Mouse (Mus musculus) MEL (cell line): ENCODE data around the gene Daglb. TPM values are rescaled to one million over a fixed set of nuclear protein-coding genes. Genes with fewer than 3 reads are reported as not detected.

Experiments used
- DNase-seq: peaks from one replicate; pipeline ENCODE4 v3.0.0; 2011; ENCODE audit warnings: low read depth, low spot score
- H3K27ac ChIP-seq: 2 replicates; pipeline ENCODE4 v1.5.1; 2012; ENCODE audit warnings: low read depth, mild to moderate bottlenecking, control low read depth, low read length, moderate library complexity; ENCODE audit not compliant: control insufficient read depth
- H3K27me3 ChIP-seq, 2 experiments: fragments of 150-350 bp in 1 of 2; sonication (generic) in 1 of 2; 2 replicates each; pipeline ENCODE4 v1.6.1; 2012; ENCODE audit warnings: low read length in 2 of 2, mild to moderate bottlenecking in 2 of 2, improper control_type of control experiment in 1 of 2, moderate library complexity in 1 of 2; ENCODE audit not compliant: insufficient read depth in 2 of 2, control insufficient read depth in 1 of 2
- H3K36me3 ChIP-seq, 2 experiments: 2 replicates each; pipeline ENCODE4 v1.6.1; 2012 to 2014; ENCODE audit warnings: low read length in 2 of 2, improper control_type of control experiment in 1 of 2, inconsistent platforms in 1 of 2, mild to moderate bottlenecking in 1 of 2; ENCODE audit not compliant: insufficient read depth in 2 of 2, control insufficient read depth in 1 of 2
- H3K4me1 ChIP-seq, 2 experiments: fragments of 150-350 bp in 1 of 2; sonication (generic) in 1 of 2; 2 replicates each; pipeline ENCODE4 v1.6.1; 2012; ENCODE audit warnings: low read length in 2 of 2, improper control_type of control experiment in 1 of 2, mild to moderate bottlenecking in 1 of 2; ENCODE audit not compliant: insufficient read depth in 2 of 2, control insufficient read depth in 1 of 2
- H3K4me3 ChIP-seq, 2 experiments: fragments of 150-350 bp in 1 of 2; sonication (generic) in 1 of 2; 2 replicates each; pipeline ENCODE4 v1.5.1; 2012; ENCODE audit warnings: low read depth in 2 of 2, low read length in 2 of 2, mild to moderate bottlenecking in 2 of 2, moderate library complexity in 2 of 2, control low read depth in 1 of 2, improper control_type of control experiment in 1 of 2; ENCODE audit not compliant: control insufficient read depth in 1 of 2, insufficient read depth in 1 of 2
- H3K79me2 ChIP-seq: 2 replicates; pipeline ENCODE4 v1.6.1; 2012; ENCODE audit warnings: mild to moderate bottlenecking, low read length, moderate library complexity; ENCODE audit not compliant: control insufficient read depth, poor library complexity, insufficient read depth
- H3K9ac ChIP-seq: 2 replicates; pipeline ENCODE4 v1.6.1; 2012; ENCODE audit warnings: low read depth, mild to moderate bottlenecking, control low read depth, low read length, moderate library complexity; ENCODE audit not compliant: control insufficient read depth, poor library complexity, severe bottlenecking
- H3K9me3 ChIP-seq: fragments of 150-350 bp; sonication (generic); replicated peaks from 2 replicates; pipeline ENCODE4 v1.6.1; 2012; ENCODE audit warnings: mild to moderate bottlenecking, low read length, improper control_type of control experiment, moderate library complexity; ENCODE audit not compliant: insufficient read depth
- CHD1 ChIP-seq: IDR thresholded peaks from 2 replicates; pipeline ENCODE4 v1.6.1; 2012; ENCODE audit warnings: low read depth, mild to moderate bottlenecking, inconsistent platforms, low read length, improper control_type of control experiment
- CHD2 ChIP-seq: IDR thresholded peaks from 2 replicates; pipeline ENCODE4 v1.6.1; 2011; ENCODE audit warnings: low read length, improper control_type of control experiment
- CTCF ChIP-seq, 3 experiments: IDR thresholded peaks in 2 of 3; conservative IDR thresholded peaks in 1 of 3; 2 replicates each; pipeline ENCODE4 v1.5.1; 2011 to 2012; ENCODE audit warnings: low read length in 3 of 3, low read depth in 2 of 3, mild to moderate bottlenecking in 2 of 3, improper control_type of control experiment in 1 of 3, inconsistent platforms in 1 of 3, mixed read lengths in 1 of 3, moderate library complexity in 1 of 3; ENCODE audit not compliant: control insufficient read depth in 1 of 3, insufficient read depth in 1 of 3, poor library complexity in 1 of 3, severe bottlenecking in 1 of 3
- E2F4 ChIP-seq: IDR thresholded peaks from 2 replicates; pipeline ENCODE4 v1.6.1; 2011; ENCODE audit warnings: low read depth, low read length, improper control_type of control experiment, borderline replicate concordance
- ELF1 ChIP-seq: IDR thresholded peaks from 2 replicates; pipeline ENCODE4 v1.6.1; 2014; ENCODE audit warnings: low read depth, mild to moderate bottlenecking, inconsistent platforms, low read length, improper control_type of control experiment, moderate library complexity
- EP300 ChIP-seq, 2 experiments: IDR thresholded peaks; 2 replicates each; pipeline ENCODE4 v1.6.1; 2011; ENCODE audit warnings: improper control_type of control experiment in 2 of 2, low read length in 2 of 2, low read depth in 1 of 2, mild to moderate bottlenecking in 1 of 2
- ETS1 ChIP-seq: IDR thresholded peaks from 2 replicates; pipeline ENCODE4 v1.6.1; 2012; ENCODE audit warnings: low read depth, mild to moderate bottlenecking, inconsistent platforms, low read length, improper control_type of control experiment, moderate library complexity
- GABPA ChIP-seq: IDR thresholded peaks from 2 replicates; pipeline ENCODE4 v1.6.1; 2012; ENCODE audit warnings: low read depth, mild to moderate bottlenecking, inconsistent platforms, low read length, improper control_type of control experiment, moderate library complexity
- GATA1 ChIP-seq: IDR thresholded peaks from 2 replicates; pipeline ENCODE4 v1.6.1; 2011; ENCODE audit warnings: low read depth, low read length, improper control_type of control experiment
- KAT2A ChIP-seq: conservative IDR thresholded peaks from 2 replicates; pipeline ENCODE4 v1.6.1; 2012; ENCODE audit warnings: low read depth, low read length, improper control_type of control experiment, inconsistent platforms
- MAFK ChIP-seq: IDR thresholded peaks from 2 replicates; pipeline ENCODE4 v1.6.1; 2011; ENCODE audit warnings: low read depth, mild to moderate bottlenecking, low read length, improper control_type of control experiment, borderline replicate concordance
- MAX ChIP-seq: IDR thresholded peaks from 2 replicates; pipeline ENCODE4 v1.6.1; 2011; ENCODE audit warnings: low read length, improper control_type of control experiment
- MEF2A ChIP-seq: IDR thresholded peaks from 2 replicates; pipeline ENCODE4 v1.6.1; 2014; ENCODE audit warnings: low read depth, mild to moderate bottlenecking, inconsistent platforms, low read length, improper control_type of control experiment; ENCODE audit not compliant: poor library complexity, insufficient replicate concordance, severe bottlenecking; ENCODE audit errors: extremely low read depth
- MXI1 ChIP-seq: IDR thresholded peaks from 2 replicates; pipeline ENCODE4 v1.6.1; 2011; ENCODE audit warnings: mild to moderate bottlenecking, low read depth, low read length, improper control_type of control experiment
- MYC ChIP-seq: IDR thresholded peaks from 2 replicates; pipeline ENCODE4 v1.6.1; 2011; ENCODE audit warnings: low read depth, mild to moderate bottlenecking, low read length, improper control_type of control experiment, moderate library complexity
- NRF1 ChIP-seq: IDR thresholded peaks from 2 replicates; pipeline ENCODE4 v1.6.1; 2014; ENCODE audit warnings: low read depth, mild to moderate bottlenecking, inconsistent platforms, low read length, improper control_type of control experiment, moderate library complexity; ENCODE audit not compliant: poor library complexity, insufficient read depth, severe bottlenecking
- POLR2A ChIP-seq, 2 experiments: IDR thresholded peaks; 2 replicates each; pipeline ENCODE4 v1.6.1; 2011 to 2012; ENCODE audit warnings: low read length in 2 of 2, mild to moderate bottlenecking in 2 of 2, control low read depth in 1 of 2, improper control_type of control experiment in 1 of 2, low read depth in 1 of 2, moderate library complexity in 1 of 2; ENCODE audit not compliant: control insufficient read depth in 1 of 2, insufficient read depth in 1 of 2, poor library complexity in 1 of 2
- POLR2AphosphoS2 ChIP-seq: IDR thresholded peaks from 2 replicates; pipeline ENCODE4 v1.6.1; 2011; ENCODE audit warnings: low read length, improper control_type of control experiment
- RAD21 ChIP-seq: IDR thresholded peaks from 2 replicates; pipeline ENCODE4 v1.6.1; 2011; ENCODE audit warnings: mild to moderate bottlenecking, low read depth, low read length, improper control_type of control experiment
- RCOR1 ChIP-seq: IDR thresholded peaks from 2 replicates; pipeline ENCODE4 v1.6.1; 2012; ENCODE audit warnings: low read depth, mild to moderate bottlenecking, inconsistent platforms, low read length, improper control_type of control experiment
- SIN3A ChIP-seq: IDR thresholded peaks from 2 replicates; pipeline ENCODE4 v1.6.1; 2012; ENCODE audit warnings: low read length, improper control_type of control experiment, inconsistent platforms
- SMC3 ChIP-seq: IDR thresholded peaks from 2 replicates; pipeline ENCODE4 v1.6.1; 2011; ENCODE audit warnings: low read depth, low read length, improper control_type of control experiment
- TAL1 ChIP-seq: IDR thresholded peaks from 2 replicates; pipeline ENCODE4 v1.6.1; 2012; ENCODE audit warnings: mild to moderate bottlenecking, inconsistent platforms, low read length, moderate library complexity, mixed read lengths
- TBP ChIP-seq: IDR thresholded peaks from 2 replicates; pipeline ENCODE4 v1.8.0; 2011; ENCODE audit warnings: low read depth, low read length, improper control_type of control experiment
- TCF12 ChIP-seq: IDR thresholded peaks from 2 replicates; pipeline ENCODE4 v1.6.1; 2014; ENCODE audit warnings: low read depth, mild to moderate bottlenecking, inconsistent platforms, low read length, improper control_type of control experiment, moderate library complexity
- UBTF ChIP-seq: IDR thresholded peaks from 2 replicates; pipeline ENCODE4 v1.6.1; 2012; ENCODE audit warnings: low read depth, mild to moderate bottlenecking, inconsistent platforms, low read length, improper control_type of control experiment, moderate library complexity, borderline replicate concordance; ENCODE audit not compliant: insufficient read depth
- USF1 ChIP-seq: IDR thresholded peaks from 2 replicates; pipeline ENCODE4 v1.6.1; 2014; ENCODE audit warnings: low read depth, mild to moderate bottlenecking, inconsistent platforms, low read length, improper control_type of control experiment, moderate library complexity
- ZC3H11A ChIP-seq: IDR thresholded peaks from 2 replicates; pipeline ENCODE4 v1.6.1; 2012; ENCODE audit warnings: low read depth, mild to moderate bottlenecking, inconsistent platforms, low read length, improper control_type of control experiment
- ZKSCAN1 ChIP-seq: IDR thresholded peaks from 2 replicates; pipeline ENCODE4 v1.6.1; 2012; ENCODE audit warnings: low read depth, mild to moderate bottlenecking, inconsistent platforms, low read length, improper control_type of control experiment, moderate library complexity
- ZMIZ1 ChIP-seq: IDR thresholded peaks from 2 replicates; pipeline ENCODE4 v1.6.1; 2012; ENCODE audit warnings: low read depth, mild to moderate bottlenecking, inconsistent platforms, low read length, improper control_type of control experiment, moderate library complexity
- ZNF384 ChIP-seq: IDR thresholded peaks from 2 replicates; pipeline ENCODE4 v1.6.1; 2012; ENCODE audit warnings: low read depth, mild to moderate bottlenecking, inconsistent platforms, low read length, improper control_type of control experiment
- polyA plus RNA-seq, 2 experiments: library from polyadenylated mRNA; stranded (reverse) in 1 of 2; unstranded in 1 of 2; fragments of >175 nt in 1 of 2; fragments of >200 nt in 1 of 2; gene quantifications; 2 replicates each; pipeline versions ENCODE4 v1.2.1 to v1.2.4; 2012; ENCODE audit warnings: low replicate concordance in 2 of 2, low read depth in 1 of 2; ENCODE audit not compliant: insufficient read length in 2 of 2, insufficient read depth in 1 of 2, missing spikeins in 1 of 2
- total RNA-seq: library from RNA; depleted of rRNA; stranded (reverse); fragments of 300-350 nt; gene quantifications from 2 replicates; pipeline ENCODE4 v1.2.3, GENCODE M21; 2012

Gene Daglb
- total and polyA plus RNA-seq, 3 experiments, result 8.9 to 10.4 TPM; not detected in 1

DNA sequence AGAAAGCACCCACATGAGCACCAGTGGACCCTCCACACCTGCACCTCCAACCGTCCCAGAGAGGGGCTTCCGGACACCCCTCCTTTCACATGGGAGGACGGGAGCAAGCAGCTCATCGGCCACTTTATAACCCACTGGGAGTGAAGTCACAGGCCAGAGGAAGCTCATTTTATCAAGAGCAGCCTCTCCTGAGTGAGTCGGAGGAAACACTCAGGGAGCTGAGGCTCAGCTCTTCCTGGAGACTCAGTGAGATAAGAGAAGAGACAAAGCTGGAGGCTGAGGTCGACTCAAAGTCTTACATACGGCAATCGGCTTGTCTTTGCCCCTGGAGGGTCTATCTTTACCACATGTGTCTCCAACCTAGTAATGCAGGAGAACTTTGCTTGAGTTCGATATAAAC is 44.9 kb downstream of the Daglb start:
- DNase-seq, result peak; percentile 68
- TF ChIP-seq RCOR1 (0 out of 2 replicates have a peak, but pooled peaks have one; percentile 41), ELF1 (0 out of 2 replicates have a peak, but pooled peaks have one; percentile 6), MAX (no peak), MYC (no peak), USF1 (no peak), EP300 (IDR thresholded peaks at IDR 0.05; ENCODE audit: low read depth in 1 of 2, low read length in 2 of 2) (peak in 1 of 2 experiments; percentile 19; a peak in 1 of 4 replicates), GATA1 (peak; percentile 57; the same call in 1 of the 2 replicates)
- peaks cover 20% of the 10 kb centered on the region for H3K79me2 ChIP-seq
- H3K36me3 ChIP-seq, result peaks cover 17 to 20% of the 10 kb centered on the region in 2 experiments
- no peaks in the 10 kb centered on the region for H3K9me3 ChIP-seq
- H3K4me3 ChIP-seq, result peak overlapping the region in 1 of 2 experiments; percentile 8; a peak in 1 of 4 replicates
- H3K27ac ChIP-seq, result peak overlapping the region; percentile 81
- peak overlapping the region; percentile 44 for H3K9ac ChIP-seq
- H3K27me3 ChIP-seq, result no peaks in the 10 kb centered on the region
- H3K4me1 ChIP-seq, result peaks cover 3 to 14% of the 10 kb centered on the region in 2 experiments

DNA sequence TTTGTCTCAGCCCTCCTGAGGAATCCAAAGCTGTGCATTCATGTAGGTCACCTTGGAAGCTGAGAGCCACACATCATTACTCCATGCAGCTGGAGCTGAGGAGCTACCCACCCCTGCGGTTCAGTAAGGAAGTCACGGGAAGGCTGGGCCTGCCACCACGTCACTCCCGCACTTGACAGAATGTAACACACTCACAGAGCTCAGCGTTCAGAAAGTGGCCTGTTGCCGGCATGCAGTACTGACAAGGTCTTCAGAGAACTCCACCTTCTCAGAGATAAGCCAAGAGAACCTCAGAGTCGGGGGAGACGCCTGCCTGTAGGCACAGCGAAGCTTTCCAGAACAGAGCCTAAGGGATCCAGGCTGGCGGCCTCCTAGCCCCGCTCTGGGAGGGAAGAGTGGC is 45.4 kb downstream of the Daglb start:
- DNase-seq, result peak; percentile 82
- TF ChIP-seq KAT2A, result no peak
- no peak for TF ChIP-seq TBP
- TF ChIP-seq CHD2, result no peak
- TF ChIP-seq RCOR1, result no peak
- TF ChIP-seq MEF2A, result no peak
- no peak for TF ChIP-seq CHD1
- no peak for TF ChIP-seq TAL1
- no peak for TF ChIP-seq NRF1
- no peak for TF ChIP-seq ZC3H11A
- no peak for TF ChIP-seq ZMIZ1
- TF ChIP-seq E2F4, result no peak
- no peak for TF ChIP-seq CTCF (IDR thresholded peaks at IDR 0.05 in 2 of 3, conservative IDR thresholded peaks at IDR 0.05 in 1 of 3; ENCODE audit: control insufficient read depth in 1 of 3, insufficient read depth in 1 of 3, low read depth in 2 of 3, low read length in 3 of 3, poor library complexity in 1 of 3, severe bottlenecking in 1 of 3)
- no peak for TF ChIP-seq UBTF
- TF ChIP-seq TCF12, result no peak
- no peak for TF ChIP-seq ZKSCAN1
- TF ChIP-seq RAD21, result no peak
- TF ChIP-seq MAX, result no peak
- TF ChIP-seq POLR2AphosphoS2, result no peak
- 0 out of 2 replicates have a peak, but pooled peaks have one; percentile 21 for TF ChIP-seq USF1
- no peak for TF ChIP-seq ZNF384
- peak; percentile 54; the same call in 1 of the 2 replicates for TF ChIP-seq SIN3A
- TF ChIP-seq MXI1, result peak; percentile 67
- peak; percentile 16; the same call in 1 of the 2 replicates for TF ChIP-seq ETS1
- peak in 1 of 2 experiments; percentile 25; a peak in 1 of 4 replicates for TF ChIP-seq POLR2A (IDR thresholded peaks at IDR 0.05; ENCODE audit: control insufficient read depth in 1 of 2, insufficient read depth in 1 of 2, low read depth in 1 of 2, low read length in 2 of 2, poor library complexity in 1 of 2)
- no peak for TF ChIP-seq MAFK
- no peak for TF ChIP-seq GABPA
- no peak for TF ChIP-seq ELF1
- peak; percentile 41; the same call in 1 of the 2 replicates for TF ChIP-seq GATA1
- no peak for TF ChIP-seq EP300 (IDR thresholded peaks at IDR 0.05; ENCODE audit: low read depth in 1 of 2, low read length in 2 of 2)
- no peak for TF ChIP-seq SMC3

More for the DNA sequence above, 45.4 kb downstream of the Daglb start:
- Histone ChIP-seq H3K9me3 (no peaks in the 10 kb centered on the region), H3K79me2 (peaks cover 21% of the 10 kb centered on the region), H3K9ac (peak overlapping the region; percentile 44), H3K4me1 (peaks cover 3 to 14% of the 10 kb centered on the region in 2 experiments), H3K4me3 (peak overlapping the region in 1 of 2 experiments; percentile 8; a peak in 2 of 4 replicates), H3K27ac (peak overlapping the region; percentile 81), H3K36me3 (peaks cover 17 to 21% of the 10 kb centered on the region in 2 experiments), H3K27me3 (no peaks in the 10 kb centered on the region)
